Mouse (Mus musculus): ENCODE measurements around the gene Fastkd5.
"Not testable (repeated sequence)": the region's sequence is repeated elsewhere in the genome, so short reads cannot be mapped to it uniquely, and the experiment has no call there.

Gene Fastkd5

GRCm38 (mm10) chr2:130629839-130630203 is at the start of gene Fastkd5, which contains the start of gene Ubox5:
TSS of gene Fastkd5 (minus strand) at chr2:130630027.
TSS of gene Ubox5 (minus strand) at chr2:130630038.
- DNase-seq (ENCODE audit: low spot score), result peak; percentile 90

DNA sequence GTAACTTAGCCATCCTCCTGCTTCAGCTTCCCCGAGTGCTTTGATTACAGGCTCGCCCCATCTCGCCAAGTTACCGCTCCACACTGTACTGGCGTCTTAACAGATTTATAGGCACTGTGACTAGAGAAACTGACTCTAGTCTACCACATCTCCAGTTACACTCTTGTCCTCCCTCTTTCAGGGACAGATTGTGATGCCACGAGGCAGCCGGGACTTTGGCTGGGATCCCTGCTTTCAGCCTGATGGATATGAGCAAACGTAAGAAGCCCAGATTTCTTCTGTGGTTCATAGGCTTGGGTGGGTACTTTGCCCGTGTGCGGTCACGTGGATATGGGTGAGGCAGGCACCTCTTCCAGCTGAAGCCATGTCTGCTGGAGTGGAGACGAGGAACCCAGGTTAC is 49.3 kb upstream of the Fastkd5 start:
- no peak for DNase-seq (ENCODE audit: low spot score)

DNA sequence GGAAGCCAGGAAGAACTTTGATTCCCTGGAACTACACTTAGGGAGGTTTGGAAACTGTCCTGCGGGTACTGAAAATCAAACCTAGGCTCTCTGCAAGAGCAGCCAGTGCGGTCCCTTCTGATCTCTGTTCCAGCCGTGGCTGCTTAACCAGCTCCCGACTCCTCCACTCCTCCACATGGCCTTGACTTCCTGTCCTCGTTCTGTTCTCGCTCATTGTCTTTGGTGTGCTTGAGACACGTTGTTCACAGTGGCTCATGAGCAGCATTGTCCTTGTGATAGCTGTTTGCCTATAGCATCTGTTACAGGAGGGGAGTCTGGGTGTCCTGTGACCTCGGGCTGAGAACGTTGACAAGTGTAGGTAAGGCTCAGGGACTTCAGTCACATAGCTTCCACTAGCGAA is 47.4 kb upstream of the Fastkd5 start:
- DNase-seq (ENCODE audit: low spot score), result peak; percentile 82

DNA sequence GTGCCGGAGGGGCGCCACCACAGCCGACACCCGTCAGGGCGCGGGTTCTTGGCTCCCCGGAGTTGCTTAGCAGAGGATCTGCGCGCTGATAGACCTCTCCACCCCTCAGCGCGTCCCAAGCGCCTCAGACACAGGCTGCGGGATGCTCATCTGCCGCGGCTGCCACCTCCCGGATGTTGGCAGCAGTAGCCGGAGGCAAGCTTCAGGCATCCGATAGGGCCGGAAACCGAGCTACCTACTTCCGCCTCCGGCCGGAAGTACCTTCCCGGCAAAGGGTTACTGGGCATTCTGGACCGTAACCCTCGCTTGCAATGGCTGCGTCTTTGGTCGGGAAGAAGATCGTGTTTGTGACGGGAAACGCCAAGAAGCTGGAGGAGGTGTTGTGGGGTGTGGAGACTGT is 37.7 kb upstream of the Fastkd5 start, which contains the start of gene Itpa:
Gene Itpa (plus strand): TSS at position 52 of the 400 bp plus-strand sequence.
- peak; percentile 89 for DNase-seq (ENCODE audit: low spot score)

DNA sequence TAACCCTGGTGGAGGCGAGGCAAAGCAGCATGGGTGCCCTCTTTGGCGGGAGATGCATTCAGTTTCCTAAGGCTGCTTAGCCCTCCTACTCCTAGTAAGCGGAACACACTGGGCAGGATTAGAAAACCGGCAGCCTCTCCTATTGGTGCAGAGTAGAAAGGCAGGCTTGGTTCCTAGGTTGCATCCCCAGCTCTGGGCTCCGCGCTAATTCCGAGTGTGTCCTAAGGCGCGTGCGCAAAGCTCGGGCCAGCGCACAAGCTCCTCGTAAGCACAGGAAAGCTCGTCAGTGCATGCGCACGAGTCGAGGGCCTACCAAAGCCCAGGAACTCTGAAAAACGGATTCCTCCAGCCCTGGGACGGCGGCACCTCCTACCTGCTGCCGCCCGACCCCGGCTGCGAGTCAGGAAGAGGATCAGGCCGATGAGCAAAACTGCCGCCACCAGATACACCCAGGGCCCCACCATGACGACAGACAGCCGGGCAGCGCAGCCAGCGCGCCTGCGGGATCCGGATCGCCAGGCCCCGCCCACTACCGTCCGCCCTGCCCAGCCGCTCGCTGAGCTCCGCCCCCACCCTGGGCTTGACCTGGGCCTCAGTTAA is 34.4 kb upstream of the Fastkd5 start, which contains the start of gene Ddrgk1:
Gene Ddrgk1 (minus strand): TSS at position 558 of the 600 bp plus-strand sequence.
- DNase-seq (ENCODE audit: low spot score), result peak; percentile 91

DNA sequence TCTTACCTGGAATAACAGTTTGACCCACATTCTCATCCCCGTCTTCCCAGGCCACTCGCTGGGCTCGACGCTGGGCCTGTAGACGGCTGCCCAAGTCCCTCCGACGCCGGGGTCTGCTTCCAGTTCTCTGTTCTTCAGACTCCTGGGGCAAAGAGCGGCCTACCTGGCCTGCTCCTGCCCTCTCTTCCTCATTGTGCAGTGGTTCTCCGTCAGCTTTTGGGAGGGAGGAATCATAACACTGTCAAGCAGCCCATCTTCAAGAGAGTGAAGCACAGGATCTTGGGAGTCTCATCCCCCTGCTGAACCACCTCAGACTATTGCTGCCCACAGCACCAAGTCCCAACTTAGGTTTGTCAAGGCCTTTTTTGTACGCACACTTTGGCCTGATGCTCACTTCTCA is 33.5 kb upstream of the Fastkd5 start:
- DNase-seq (ENCODE audit: low spot score), result no peak

DNA sequence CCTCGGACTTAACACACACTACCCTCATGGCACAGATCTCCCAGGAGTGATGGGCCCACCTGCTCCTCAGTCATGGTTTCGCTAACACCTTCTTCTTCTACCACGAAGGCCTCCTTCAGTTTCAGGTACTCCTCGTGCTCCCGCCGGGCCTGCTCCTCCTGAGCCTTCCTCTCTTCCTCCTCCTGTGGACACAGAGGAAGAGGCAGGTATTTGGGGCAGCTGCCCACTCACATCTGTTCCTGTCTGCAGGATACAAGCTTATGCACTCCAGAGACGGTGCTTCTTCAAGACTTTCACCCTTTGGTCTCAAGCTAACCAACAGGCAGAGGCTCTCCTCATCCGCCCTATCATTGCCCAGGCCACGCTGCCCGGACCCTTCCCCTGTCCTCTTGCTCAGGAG is 28.7 kb upstream of the Fastkd5 start:
- no peak for DNase-seq (ENCODE audit: low spot score)

- no peak for DNase-seq (ENCODE audit: low spot score)
Observed at GRCm38 (mm10) chr2:130657541-130657940, 27.7 kb upstream of the Fastkd5 start.

DNA sequence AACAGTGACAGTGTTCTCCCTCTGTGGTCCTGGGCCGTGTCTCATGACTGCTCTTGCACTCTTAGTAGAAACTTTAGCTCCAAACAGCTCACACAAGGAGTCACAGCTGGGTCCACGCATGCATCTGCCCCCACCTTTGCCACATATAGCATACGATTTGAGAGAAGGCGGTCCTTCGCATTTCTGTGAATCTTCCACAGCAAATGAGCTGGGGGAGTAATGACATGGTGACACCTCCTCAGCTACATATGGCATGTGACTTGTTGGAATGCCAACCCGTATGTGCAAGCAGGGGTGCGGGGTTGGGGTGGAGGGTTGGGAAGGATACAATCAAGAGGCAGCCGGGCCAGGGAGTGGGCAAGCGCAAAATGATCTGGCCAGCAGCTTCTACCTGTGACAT is 26.7 kb upstream of the Fastkd5 start:
- DNase-seq (ENCODE audit: low spot score), result no peak

GRCm38 (mm10) chr2:130655660-130656339 is 26.0 kb upstream of the Fastkd5 start:
- no peak for DNase-seq (ENCODE audit: low spot score)

- DNase-seq (ENCODE audit: low spot score), result no peak
Observed at GRCm38 (mm10) chr2:130653760-130654159, 23.9 kb upstream of the Fastkd5 start.

DNA sequence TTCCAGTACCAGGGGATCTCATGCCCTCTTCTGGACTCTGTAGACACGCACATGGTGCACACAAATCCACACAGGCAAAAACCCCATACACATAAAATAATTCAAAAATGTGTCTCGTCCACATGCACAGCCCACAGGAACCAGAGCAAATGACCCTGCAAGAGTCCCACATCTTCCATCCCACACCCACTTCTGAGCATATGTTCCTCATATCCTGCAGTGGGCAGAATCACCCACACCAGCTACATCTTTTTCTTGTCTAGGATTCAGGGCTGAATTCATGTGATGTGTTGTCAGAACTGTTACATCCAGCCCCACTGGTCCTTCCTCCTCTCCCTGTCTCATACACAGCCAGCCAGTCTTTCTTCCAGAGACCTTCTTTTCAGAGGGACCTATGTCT is 23.5 kb upstream of the Fastkd5 start:
- no peak for DNase-seq (ENCODE audit: low spot score)

DNA sequence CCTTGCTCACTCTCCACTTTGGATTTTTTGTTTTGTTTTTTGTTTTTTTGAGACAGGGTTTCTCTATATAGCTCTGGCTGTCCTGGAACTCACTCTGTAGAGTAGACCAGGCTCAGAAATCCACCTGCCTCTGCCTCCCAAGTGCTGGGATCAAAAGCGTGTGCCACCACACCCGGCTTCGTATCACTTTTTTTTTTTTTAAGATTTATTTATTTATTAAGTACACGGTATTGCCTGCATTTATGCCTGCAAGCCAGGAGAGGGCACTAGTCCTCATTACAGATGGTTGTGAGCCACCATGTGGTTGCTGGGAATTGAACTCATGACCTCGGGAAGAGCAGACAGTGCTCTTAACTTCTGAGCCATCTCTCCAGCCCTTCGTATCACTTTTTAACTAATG is 19.2 kb upstream of the Fastkd5 start:
- DNase-seq (ENCODE audit: low spot score), result not testable (repeated sequence)

- DNase-seq (ENCODE audit: low spot score), result no peak
Observed at GRCm38 (mm10) chr2:130645198-130645597, 15.4 kb upstream of the Fastkd5 start.

GRCm38 (mm10) chr2:130642684-130643369 is 13.0 kb upstream of the Fastkd5 start, which contains the start of gene Lzts3:
TSS of gene Lzts3 (minus strand) at chr2:130642803.
- DNase-seq (ENCODE audit: low spot score), result peak; percentile 90

DNA sequence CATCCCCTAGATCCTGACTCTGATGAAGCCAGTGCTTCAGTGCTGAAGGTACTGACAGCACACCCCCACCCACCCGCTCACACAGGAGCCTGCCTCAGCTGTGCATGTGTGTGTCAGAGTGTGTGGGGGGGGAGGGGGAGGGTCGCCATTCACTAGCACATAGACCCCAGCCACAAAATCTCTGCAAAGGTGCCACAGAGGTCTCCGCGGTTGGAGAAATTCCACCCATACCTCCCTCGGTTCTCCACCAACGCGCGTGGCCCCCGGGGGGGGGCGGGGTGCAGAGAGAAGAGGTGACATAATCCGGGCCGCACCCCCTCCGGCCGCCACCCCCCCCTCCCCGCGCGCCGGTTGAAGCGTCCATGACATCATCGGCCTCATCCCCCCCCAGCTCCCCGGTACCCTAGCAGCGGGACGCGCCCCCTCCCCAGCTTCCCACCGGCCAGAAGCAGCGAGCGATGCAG is 12.4 kb upstream of the Fastkd5 start:
- DNase-seq (ENCODE audit: low spot score), result no peak

DNA sequence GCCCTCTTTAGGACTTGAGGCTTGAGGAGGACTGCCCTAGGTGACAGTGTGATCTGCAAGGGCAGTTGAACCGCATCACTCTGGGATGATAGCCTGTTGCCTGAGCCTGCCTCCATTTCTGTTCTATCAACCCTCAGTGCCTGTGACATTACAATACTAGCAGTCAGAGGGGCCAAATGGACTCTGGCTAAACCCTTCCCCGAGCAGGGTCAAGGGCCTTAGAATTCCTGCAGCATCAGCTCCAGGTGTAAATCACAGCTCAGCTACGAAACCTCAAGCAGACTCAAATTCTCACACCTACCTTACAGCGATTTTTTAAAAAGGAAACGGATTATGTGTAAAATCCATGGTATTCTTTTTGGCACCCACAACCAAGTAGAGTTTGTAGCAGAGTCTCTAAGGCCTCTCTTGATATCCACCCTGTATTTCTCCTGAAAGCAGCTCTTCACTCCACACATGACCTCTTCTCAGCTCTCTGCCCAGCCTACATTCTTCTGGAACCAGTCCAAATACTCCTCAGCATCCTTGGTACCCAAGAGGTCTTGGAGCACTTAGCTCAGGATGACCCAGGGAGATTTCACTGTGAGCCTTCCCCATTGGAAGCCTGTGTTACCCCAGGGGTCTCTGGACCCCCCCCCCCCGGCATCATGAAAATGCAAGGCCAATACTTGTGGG is 11.7 kb upstream of the Fastkd5 start:
- no peak for DNase-seq (ENCODE audit: low spot score)

DNA sequence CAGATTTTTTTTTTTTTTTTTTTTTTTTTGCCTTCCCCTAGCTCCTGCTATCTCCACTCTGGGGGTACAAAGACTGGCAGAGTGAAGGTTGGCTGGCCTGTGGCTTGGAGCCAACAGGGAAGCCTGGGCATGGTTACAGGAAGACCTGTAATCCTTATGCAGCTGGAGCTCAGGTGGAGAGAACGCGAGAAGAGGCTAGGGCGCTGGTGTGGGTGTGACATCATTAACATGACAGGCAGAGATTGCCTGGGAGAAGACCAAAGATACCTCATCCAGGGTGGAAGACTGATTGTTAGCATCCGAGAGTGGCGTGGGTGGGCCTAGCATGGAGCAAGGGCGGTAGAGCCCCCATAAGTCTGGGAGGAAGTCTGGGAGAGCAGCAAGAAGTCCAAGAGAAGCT is 9.4 kb upstream of the Fastkd5 start:
- DNase-seq (ENCODE audit: low spot score), result no peak

GRCm38 (mm10) chr2:130638101-130638611 is 8.3 kb upstream of the Fastkd5 start:
- DNase-seq (ENCODE audit: low spot score), result no peak

GRCm38 (mm10) chr2:130635847-130636246 is 6.0 kb upstream of the Fastkd5 start:
- DNase-seq (ENCODE audit: low spot score), result peak; percentile 73

- DNase-seq (ENCODE audit: low spot score), result peak; percentile 52
Observed at GRCm38 (mm10) chr2:130634739-130635411, 5.0 kb upstream of the Fastkd5 start.

All from testis, postnatal 14 days (tissue).